Mouse (Mus musculus) olfactory bulb, adult 2 months (tissue): Measurements from ENCODE around the gene Tet1.

Experiments used
- CTCF ChIP-seq: fragments of 200-500 bp; IDR thresholded peaks from 2 replicates; pipeline ENCODE4 v1.5.1; 2012; ENCODE audit warnings: low read depth, mild to moderate bottlenecking, low read length, moderate library complexity; ENCODE audit not compliant: insufficient read depth
- POLR2A ChIP-seq: fragments of 200-500 bp; IDR thresholded peaks from 2 replicates; pipeline ENCODE4 v1.6.1; 2012; ENCODE audit warnings: mild to moderate bottlenecking, low read depth, low read length, moderate library complexity; ENCODE audit not compliant: insufficient read depth

- TF ChIP-seq POLR2A (no peak), CTCF (no peak)
Observed at GRCm38 (mm10) chr10:62854992-62855391, 53.8 kb downstream of the Tet1 start.
